8 mouse cellular contexts compared by ENCODE assay signal in genomic region chr6:101650348-101650747, GRCm38 (mm10).
DNase-seq lines count a peak whose midpoint lies in the region; ATAC-seq and TF ChIP-seq lines count a peak whose summit lies in the region.
"Not testable (repeated sequence)": the region's sequence is repeated elsewhere in the genome, so short reads cannot be mapped to it uniquely, and the experiment has no call there.

No protein-coding gene starts in this region.

- not testable (repeated sequence) for H3K4me3 ChIP-seq in limb, embryonic 14.5 days (replicated peaks; ENCODE audit: low read length); neural tube, embryonic 11.5 days (ENCODE audit: low read depth, low read length)

- not testable (repeated sequence) for H3K9me3 ChIP-seq in limb, embryonic 14.5 days (ENCODE audit: control insufficient read depth, low read length); neural tube, embryonic 11.5 days (ENCODE audit: control insufficient read depth, low read length)

- not testable (repeated sequence) for H3K36me3 ChIP-seq in limb, embryonic 14.5 days (ENCODE audit: control insufficient read depth, insufficient read depth, low read length); neural tube, embryonic 11.5 days (ENCODE audit: control insufficient read depth, insufficient read depth, low read length)

- not testable (repeated sequence) for TF ChIP-seq POLR2A in limb, embryonic 14.5 days (IDR thresholded peaks at IDR 0.05; ENCODE audit: borderline replicate concordance, extremely low read depth, insufficient read depth, insufficient read length)

- peak; percentile 77 for ATAC-seq in frontal cortex, adult (ENCODE audit: low TSS enrichment)
- ATAC-seq in limb, embryonic 14.5 days (ENCODE audit: low FRiP score, low read depth); neural tube, embryonic 11.5 days (ENCODE audit: insufficient read depth, low FRiP score, low TSS enrichment): not testable (repeated sequence)

- not testable (repeated sequence) for H3K4me1 ChIP-seq in limb, embryonic 14.5 days (ENCODE audit: control insufficient read depth, insufficient read depth, low read length); neural tube, embryonic 11.5 days (ENCODE audit: control insufficient read depth, insufficient read depth, low read length)

- H3K27ac ChIP-seq in limb, embryonic 14.5 days (replicated peaks; ENCODE audit: low read depth, low read length); neural tube, embryonic 11.5 days (ENCODE audit: low read depth, low read length): not testable (repeated sequence)

- H3K4me2 ChIP-seq in limb, embryonic 14.5 days (replicated peaks; ENCODE audit: low read depth, low read length, severe bottlenecking); neural tube, embryonic 11.5 days (ENCODE audit: low read depth): not testable (repeated sequence)

- 8% methylated on average over 5 of the region's 6 CpGs for WGBS in limb, embryonic 14.5 days
- 10% methylated on average over 5 of the region's 6 CpGs for WGBS in neural tube, embryonic 11.5 days

- peak; percentile 72 for DNase-seq in adipocyte (ENCODE audit: low spot score)
- DNase-seq in cerebellum, postnatal 14 days, result peak; percentile 71 to 80
- DNase-seq in heart, postnatal 4 days, result peak; percentile 74
- peak; percentile 13 to 76 for DNase-seq in layer of hippocampus, adult 18-20 months (ENCODE audit: low spot score in 2 of 2)
- DNase-seq in limb, embryonic 14.5 days (ENCODE audit: low spot score), result peak; percentile 57
- DNase-seq in neural tube, embryonic 11.5 days (ENCODE audit: low spot score), result peak; percentile 75
- DNase-seq in urinary bladder, adult 18-20 months (ENCODE audit: low spot score in 2 of 2), result peak; percentile 3 to 18

- not testable (repeated sequence) for H3K27me3 ChIP-seq in limb, embryonic 14.5 days (ENCODE audit: control insufficient read depth, insufficient read depth, low read length); neural tube, embryonic 11.5 days (ENCODE audit: control insufficient read depth, insufficient read depth, low read length)

- not testable (repeated sequence) for H3K9ac ChIP-seq in limb, embryonic 14.5 days (ENCODE audit: low read depth, low read length, severe bottlenecking); neural tube, embryonic 11.5 days (ENCODE audit: low read length)

Comparison
In these comparisons a context has a peak if more than half of its experiments do, and no peak if none do; other contexts are left out.
1. DNase-seq: peak in every context shown above with its lines; median percentile 76 in cerebellum, postnatal 14 days; 75 in neural tube, embryonic 11.5 days; 74 in heart, postnatal 4 days; 72 in adipocyte; 57 in limb, embryonic 14.5 days; 44 in layer of hippocampus, adult 18-20 months; 10 in urinary bladder, adult 18-20 months.